Mouse (Mus musculus): ENCODE results near the gene Fam129c. TPM values are rescaled to one million over a fixed set of nuclear protein-coding genes. Genes with fewer than 3 reads are reported as not detected.

Fam129c gene
- polyA plus RNA-seq, 1 experiment from 2014 or later = 2.7 TPM

DNA sequence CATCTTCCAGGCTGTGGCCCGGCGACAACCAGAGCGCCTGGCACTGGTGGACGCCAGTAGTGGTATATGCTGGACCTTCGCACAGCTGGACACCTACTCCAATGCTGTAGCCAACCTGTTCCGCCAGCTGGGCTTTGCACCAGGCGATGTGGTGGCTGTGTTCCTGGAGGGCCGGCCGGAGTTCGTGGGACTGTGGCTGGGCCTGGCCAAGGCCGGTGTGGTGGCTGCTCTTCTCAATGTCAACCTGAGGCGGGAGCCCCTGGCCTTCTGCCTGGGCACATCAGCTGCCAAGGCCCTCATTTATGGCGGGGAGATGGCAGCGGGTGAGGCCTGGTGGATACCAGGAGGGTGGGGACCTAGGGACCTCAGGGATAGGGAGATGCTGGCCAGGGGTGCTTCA lies 18.0 kb upstream of the Fam129c start:
- no peak for ATAC-seq (ENCODE audit: low FRiP score, low TSS enrichment)
- H3K4me2 ChIP-seq (replicated peaks; ENCODE audit: low read depth, low read length) = no peak overlapping the region

DNA sequence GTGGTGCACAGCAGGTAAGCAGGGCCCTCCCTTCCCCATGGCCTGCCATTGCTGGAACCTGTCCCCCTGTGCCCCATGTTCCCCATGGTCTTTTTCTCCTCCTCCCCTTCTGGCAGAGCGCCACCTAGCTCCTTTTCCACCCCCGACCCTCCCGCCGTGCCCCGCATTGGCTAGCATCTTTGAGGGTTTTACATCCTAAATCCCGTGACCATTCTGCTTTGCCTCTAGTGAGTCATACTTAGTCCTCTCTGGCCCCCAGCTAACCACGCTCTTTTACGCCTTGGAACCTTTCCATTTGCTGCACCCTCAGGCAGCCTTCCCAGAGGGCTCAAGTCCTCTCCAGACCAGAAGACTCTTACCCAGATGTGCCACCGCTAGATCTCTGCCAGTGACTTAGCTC lies 17.2 kb upstream of the Fam129c start:
- Histone ChIP-seq H3K4me2 (replicated peaks; ENCODE audit: low read depth, low read length) (no peak overlapping the region), H3K4me3 (ENCODE audit: low read length) (no peak overlapping the region), H3K9ac (ENCODE audit: low read depth, low read length) (no peak overlapping the region), H3K27me3 (ENCODE audit: control insufficient read depth, insufficient read depth, low read length) (no peaks in the 10 kb centered on the region), H3K4me1 (ENCODE audit: control insufficient read depth, insufficient read depth, low read length) (no peaks in the 10 kb centered on the region), H3K9me3 (ENCODE audit: control insufficient read depth, low read length) (no peaks in the 10 kb centered on the region), H3K27ac (ENCODE audit: low read depth, low read length) (no peak overlapping the region), H3K36me3 (ENCODE audit: control insufficient read depth, insufficient read depth, low read length) (peaks cover 8% of the 10 kb centered on the region; the same call in 1 of the 2 replicates)
- ATAC-seq (ENCODE audit: low FRiP score, low TSS enrichment) = no peak
- 51% methylated on average over 9 of the region's 9 CpGs for WGBS

More for the DNA sequence above, 18.0 kb upstream of the Fam129c start:
- Histone ChIP-seq H3K9ac (ENCODE audit: low read depth, low read length) (no peak overlapping the region), H3K27me3 (ENCODE audit: control insufficient read depth, insufficient read depth, low read length) (no peaks in the 10 kb centered on the region), H3K27ac (ENCODE audit: low read depth, low read length) (no peak overlapping the region), H3K4me1 (ENCODE audit: control insufficient read depth, insufficient read depth, low read length) (no peaks in the 10 kb centered on the region), H3K4me3 (ENCODE audit: low read length) (no peak overlapping the region), H3K36me3 (ENCODE audit: control insufficient read depth, insufficient read depth, low read length) (peaks cover 3% of the 10 kb centered on the region; the same call in 1 of the 2 replicates), H3K9me3 (ENCODE audit: control insufficient read depth, low read length) (no peaks in the 10 kb centered on the region)
- 90% methylated on average over 14 of the region's 14 CpGs for WGBS

DNA sequence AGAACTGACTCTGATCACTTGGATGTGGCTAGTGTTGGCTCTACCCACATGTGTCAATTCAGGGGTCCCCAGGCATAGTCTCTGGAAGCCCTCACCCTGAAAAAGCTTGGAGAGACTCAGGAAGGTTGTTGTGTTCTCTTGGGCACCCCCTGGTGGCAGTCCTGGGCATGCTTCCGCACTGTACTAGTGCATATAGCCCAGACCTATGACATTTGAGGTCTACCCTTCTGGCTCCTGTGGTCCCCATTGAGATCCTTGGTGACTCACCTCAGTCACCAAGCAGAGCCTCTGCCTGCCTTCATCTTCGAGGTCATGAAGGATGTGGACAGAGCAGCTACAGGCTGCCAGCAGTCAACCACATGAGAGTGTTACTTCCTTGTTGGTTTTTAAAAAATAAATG lies 10.6 kb upstream of the Fam129c start:
- 71% methylated on average over 2 of the region's 2 CpGs for WGBS
- no peaks in the 10 kb centered on the region for H3K27me3 ChIP-seq (ENCODE audit: control insufficient read depth, insufficient read depth, low read length)
- H3K4me3 ChIP-seq (ENCODE audit: low read length) = no peak overlapping the region
- H3K4me1 ChIP-seq (ENCODE audit: control insufficient read depth, insufficient read depth, low read length) = peaks cover 5% of the 10 kb centered on the region
- H3K4me2 ChIP-seq (replicated peaks; ENCODE audit: low read depth, low read length) = no peak overlapping the region
- ATAC-seq (ENCODE audit: low FRiP score, low TSS enrichment) = no peak
- H3K36me3 ChIP-seq (ENCODE audit: control insufficient read depth, insufficient read depth, low read length) = peaks cover 19% of the 10 kb centered on the region; the same call in 1 of the 2 replicates
- no peaks in the 10 kb centered on the region for H3K9me3 ChIP-seq (ENCODE audit: control insufficient read depth, low read length)
- H3K27ac ChIP-seq (ENCODE audit: low read depth, low read length) = no peak overlapping the region
- H3K9ac ChIP-seq (ENCODE audit: low read depth, low read length) = no peak overlapping the region

DNA sequence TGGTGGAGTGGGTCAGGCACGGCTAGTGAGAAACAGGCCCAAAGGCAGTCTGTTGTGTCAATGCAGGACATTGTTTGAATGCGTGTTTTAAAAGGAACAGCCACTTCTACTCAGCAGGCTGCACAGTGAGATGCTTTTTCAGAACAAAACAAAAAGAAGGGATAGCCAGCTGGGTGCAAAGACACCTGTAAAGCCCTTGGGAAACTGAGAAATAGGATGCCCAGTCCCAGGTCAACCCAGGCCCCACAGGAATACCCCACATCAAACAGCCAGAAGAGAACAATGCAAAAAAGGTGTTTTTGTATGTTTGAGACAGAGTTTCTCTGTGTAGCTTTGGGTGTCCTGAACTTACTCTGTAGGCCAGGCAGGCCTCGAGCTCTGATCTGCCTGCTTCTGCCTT lies 8.7 kb upstream of the Fam129c start:
- Histone ChIP-seq H3K4me1 (ENCODE audit: control insufficient read depth, insufficient read depth, low read length) (peaks cover 13% of the 10 kb centered on the region), H3K4me3 (ENCODE audit: low read length) (no peak overlapping the region), H3K4me2 (replicated peaks; ENCODE audit: low read depth, low read length) (no peak overlapping the region), H3K9me3 (ENCODE audit: control insufficient read depth, low read length) (no peaks in the 10 kb centered on the region), H3K9ac (ENCODE audit: low read depth, low read length) (no peak overlapping the region), H3K36me3 (ENCODE audit: control insufficient read depth, insufficient read depth, low read length) (peaks cover 19% of the 10 kb centered on the region; the same call in 1 of the 2 replicates), H3K27me3 (ENCODE audit: control insufficient read depth, insufficient read depth, low read length) (no peaks in the 10 kb centered on the region), H3K27ac (ENCODE audit: low read depth, low read length) (no peak overlapping the region)
- WGBS = 73% methylated on average over 3 of the region's 3 CpGs
- ATAC-seq (ENCODE audit: low FRiP score, low TSS enrichment) = no peak

DNA sequence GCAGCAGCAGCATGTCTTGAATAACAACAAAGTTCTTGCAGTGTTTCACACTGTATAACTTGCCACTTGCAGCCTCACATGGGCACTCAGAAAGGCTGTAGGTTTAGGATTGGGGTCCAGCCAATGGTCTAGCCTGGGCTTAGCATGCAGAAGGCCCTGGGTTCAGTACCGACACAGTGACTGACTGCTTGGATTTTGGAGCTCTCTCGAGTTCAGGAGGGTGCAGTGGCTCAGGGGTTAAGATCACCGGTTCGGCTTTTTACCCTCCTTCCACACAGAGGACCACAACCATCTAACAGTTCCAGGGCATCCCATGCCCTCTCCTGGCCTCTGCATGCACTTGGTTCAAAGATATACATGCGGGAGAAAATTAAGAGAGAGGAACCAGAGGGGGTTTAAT lies 6.4 kb upstream of the Fam129c start:
- ATAC-seq (ENCODE audit: low FRiP score, low TSS enrichment) = no peak
- H3K9ac ChIP-seq (ENCODE audit: low read depth, low read length) = peak overlapping the region; percentile 95
- H3K27ac ChIP-seq (ENCODE audit: low read depth, low read length) = no peak overlapping the region; the same call in 1 of the 2 replicates
- H3K4me3 ChIP-seq (ENCODE audit: low read length) = peak overlapping the region; percentile 72
- H3K27me3 ChIP-seq (ENCODE audit: control insufficient read depth, insufficient read depth, low read length) = no peaks in the 10 kb centered on the region
- H3K9me3 ChIP-seq (ENCODE audit: control insufficient read depth, low read length) = no peaks in the 10 kb centered on the region
- WGBS = 17% methylated on average over 5 of the region's 5 CpGs
- H3K4me1 ChIP-seq (ENCODE audit: control insufficient read depth, insufficient read depth, low read length) = peaks cover 13% of the 10 kb centered on the region
- H3K4me2 ChIP-seq (replicated peaks; ENCODE audit: low read depth, low read length) = peak overlapping the region; percentile 94
- H3K36me3 ChIP-seq (ENCODE audit: control insufficient read depth, insufficient read depth, low read length) = peaks cover 3% of the 10 kb centered on the region; the same call in 1 of the 2 replicates

DNA sequence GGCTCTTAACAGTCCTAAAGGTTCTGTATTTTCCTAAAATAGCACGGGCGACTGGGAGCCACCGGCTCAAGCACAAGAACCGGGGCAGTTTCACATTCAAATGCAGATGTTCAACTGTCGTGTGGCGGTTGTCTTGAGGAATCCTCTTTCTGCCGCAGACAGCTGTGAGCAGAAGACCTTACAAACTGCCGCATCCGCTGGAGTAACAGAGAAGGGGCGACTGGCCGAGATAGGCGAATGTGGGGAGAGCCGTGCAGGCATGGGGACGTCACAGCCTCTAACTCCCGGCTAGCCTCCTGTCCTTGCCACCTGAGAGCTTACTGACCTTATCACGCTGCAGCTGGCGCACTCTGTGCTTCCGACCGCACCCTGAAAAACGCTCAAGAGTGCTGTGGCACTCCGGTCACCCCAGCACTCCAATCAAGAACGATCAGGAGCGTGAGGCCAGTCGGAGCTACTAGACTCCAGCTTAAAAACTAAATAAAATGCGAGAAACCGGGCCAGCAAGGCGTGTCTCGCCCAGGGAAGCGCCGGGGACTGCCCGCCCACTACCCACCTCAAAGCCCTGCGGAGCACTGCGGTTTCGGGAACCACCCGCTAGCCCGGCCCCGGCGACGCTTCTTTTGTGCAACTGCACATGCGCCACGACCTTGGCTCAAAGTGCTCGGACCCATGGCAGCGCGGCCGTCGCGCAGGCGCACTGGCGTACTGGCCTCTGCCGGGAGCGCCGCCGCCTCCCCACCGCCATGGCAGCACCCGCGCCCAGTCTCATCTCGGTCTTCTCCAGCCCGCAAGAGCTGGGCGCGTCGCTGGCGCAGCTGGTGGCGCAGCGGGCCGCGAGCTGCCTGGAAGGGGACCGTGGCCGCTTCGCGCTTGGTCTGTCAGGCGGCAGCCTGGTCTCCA lies 5.7 kb upstream of the Fam129c start, which contains the start of gene Pgls:
TSS of gene Pgls (plus strand) at position 706 of the 903 bp plus-strand sequence.
- peak within 1 kb of the TSS; percentile 72 for H3K4me3 ChIP-seq (ENCODE audit: low read length)
- H3K27ac ChIP-seq (ENCODE audit: low read depth, low read length) = peak within 1 kb of the TSS; percentile 98
- peak within 1 kb of the TSS; percentile 94 for H3K4me2 ChIP-seq (replicated peaks; ENCODE audit: low read depth, low read length)
- no peaks in the 10 kb centered on the region; the same call in 1 of the 2 replicates for H3K36me3 ChIP-seq (ENCODE audit: control insufficient read depth, insufficient read depth, low read length)
- under 1% methylated on average over 71 of the region's 71 CpGs for WGBS
- H3K4me1 ChIP-seq (ENCODE audit: control insufficient read depth, insufficient read depth, low read length) = peaks cover 13% of the 10 kb centered on the region
- no peaks in the 10 kb centered on the region for H3K9me3 ChIP-seq (ENCODE audit: control insufficient read depth, low read length)
- peak within 1 kb of the TSS; percentile 95 for H3K9ac ChIP-seq (ENCODE audit: low read depth, low read length)
- H3K27me3 ChIP-seq (ENCODE audit: control insufficient read depth, insufficient read depth, low read length) = no peaks in the 10 kb centered on the region
- peak; percentile 87 for ATAC-seq (ENCODE audit: low FRiP score, low TSS enrichment)

DNA sequence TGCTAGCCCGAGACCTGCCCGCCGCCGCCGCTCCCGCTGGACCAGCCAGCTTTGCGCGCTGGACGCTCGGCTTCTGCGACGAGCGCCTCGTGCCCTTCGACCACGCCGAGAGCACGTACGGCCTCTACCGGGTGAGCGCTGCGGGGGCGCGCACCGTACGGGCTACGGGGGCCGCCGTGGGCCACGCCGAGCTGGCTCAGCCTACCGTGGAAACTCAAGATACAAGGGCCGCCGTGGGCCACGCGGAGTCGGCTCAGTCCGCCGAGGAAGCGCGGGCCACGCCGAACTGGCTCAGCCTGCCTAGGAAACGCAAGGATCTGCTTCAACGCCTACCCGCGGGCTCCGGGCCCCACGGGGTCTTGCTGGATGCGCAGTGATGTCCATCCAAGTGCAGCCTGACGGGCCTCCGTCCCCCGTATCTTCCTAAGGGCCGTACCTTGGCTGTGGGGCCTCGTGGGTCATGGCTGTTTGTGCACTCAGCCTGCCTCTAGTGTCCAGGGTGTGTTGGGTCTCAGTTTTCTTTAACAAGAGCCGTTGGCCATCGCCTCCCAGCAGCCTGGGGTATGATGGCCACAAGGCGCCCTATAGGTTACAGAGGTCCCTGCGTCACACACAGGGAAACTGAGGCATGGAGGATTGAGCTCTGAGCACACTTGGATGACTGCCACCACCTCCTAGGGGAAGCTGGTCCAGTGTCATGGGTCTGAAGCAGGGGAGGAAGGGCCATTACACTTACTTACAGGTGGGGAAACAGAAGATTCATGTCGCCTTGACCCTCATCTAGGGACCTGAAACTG lies 4.9 kb upstream of the Fam129c start:
- Histone ChIP-seq H3K36me3 (ENCODE audit: control insufficient read depth, insufficient read depth, low read length) (no peaks in the 10 kb centered on the region; the same call in 1 of the 2 replicates), H3K27ac (ENCODE audit: low read depth, low read length) (peak overlapping the region; percentile 98), H3K4me3 (ENCODE audit: low read length) (peak overlapping the region; percentile 72), H3K27me3 (ENCODE audit: control insufficient read depth, insufficient read depth, low read length) (no peaks in the 10 kb centered on the region), H3K9ac (ENCODE audit: low read depth, low read length) (peak overlapping the region; percentile 95), H3K4me2 (replicated peaks; ENCODE audit: low read depth, low read length) (peak overlapping the region; percentile 94), H3K9me3 (ENCODE audit: control insufficient read depth, low read length) (no peaks in the 10 kb centered on the region), H3K4me1 (ENCODE audit: control insufficient read depth, insufficient read depth, low read length) (peaks cover 13% of the 10 kb centered on the region)
- peak; percentile 69 for ATAC-seq (ENCODE audit: low FRiP score, low TSS enrichment)
- WGBS = 4% methylated on average over 60 of the region's 60 CpGs

DNA sequence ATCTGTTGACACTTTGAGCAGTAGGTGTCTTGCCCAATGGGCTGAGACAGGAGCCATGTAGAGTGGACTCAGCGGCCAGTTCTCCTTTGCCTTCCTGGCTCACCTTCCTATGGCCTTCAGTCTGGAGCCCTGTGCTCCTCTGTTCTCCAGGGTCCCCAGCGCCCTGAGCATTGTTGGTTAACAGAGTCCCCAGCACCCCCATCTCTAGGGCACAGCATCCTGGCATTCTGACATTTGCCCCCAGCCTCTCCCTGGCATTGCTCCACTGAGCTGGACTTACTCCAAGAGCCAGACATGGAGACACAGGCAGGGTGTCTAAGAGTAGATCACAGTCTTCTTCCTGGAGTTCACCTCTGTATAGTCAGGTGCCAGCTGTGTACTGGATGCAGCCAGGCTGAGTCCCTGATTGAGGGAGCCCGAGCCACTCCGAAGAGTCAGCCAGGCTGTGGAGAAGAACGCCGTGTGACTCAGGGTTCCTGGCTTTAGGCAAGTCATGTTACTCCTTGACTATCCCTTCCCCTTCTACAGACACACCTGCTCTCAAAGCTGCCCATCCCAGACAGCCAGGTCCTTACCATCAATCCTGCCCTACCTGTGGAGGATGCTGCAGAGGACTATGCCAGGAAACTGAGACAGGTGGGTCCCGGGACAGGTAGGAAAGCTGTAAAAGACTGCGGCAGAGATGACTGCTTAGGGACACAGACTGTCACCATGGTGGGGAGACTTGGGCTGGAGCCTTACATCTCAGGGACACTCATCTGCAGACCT lies 3.7 kb upstream of the Fam129c start:
- no peak for ATAC-seq (ENCODE audit: low FRiP score, low TSS enrichment)
- Histone ChIP-seq H3K27ac (ENCODE audit: low read depth, low read length) (no peak overlapping the region), H3K4me3 (ENCODE audit: low read length) (no peak overlapping the region), H3K9me3 (ENCODE audit: control insufficient read depth, low read length) (no peaks in the 10 kb centered on the region), H3K27me3 (ENCODE audit: control insufficient read depth, insufficient read depth, low read length) (no peaks in the 10 kb centered on the region), H3K4me2 (replicated peaks; ENCODE audit: low read depth, low read length) (no peak overlapping the region), H3K36me3 (ENCODE audit: control insufficient read depth, insufficient read depth, low read length) (no peaks in the 10 kb centered on the region; the same call in 1 of the 2 replicates), H3K4me1 (ENCODE audit: control insufficient read depth, insufficient read depth, low read length) (peaks cover 13% of the 10 kb centered on the region), H3K9ac (ENCODE audit: low read depth, low read length) (no peak overlapping the region)
- WGBS = 93% methylated on average over 8 of the region's 8 CpGs
